Mouse (Mus musculus) heart, adult 18-20 months (tissue): ENCODE results near the gene Tent5b. TPM values are rescaled to one million over a fixed set of nuclear protein-coding genes. Genes with fewer than 3 reads are reported as not detected.

Experiments
- DNase-seq, 2 experiments: peaks; one replicate each; pipeline ENCODE4 v3.0.0; 2021 to 2022; ENCODE audit warnings: mixed read lengths in 1 of 2
- long read RNA-seq, 2 experiments: library from polyadenylated mRNA; stranded (forward); transcript quantifications; one replicate each; pipeline ENCODE4 v2.0.0; 2021
- total RNA-seq, 2 experiments: library from RNA; stranded (reverse); gene quantifications; 2 replicates each; pipeline ENCODE4 v1.2.3; 2021

The Tent5b gene
- total RNA-seq, result 1 to 10 TPM; 2.0 to 3.5 TPM
- long read RNA-seq, experiment 1, partial matches to known transcripts, result 0 of 1 reads
- long read RNA-seq, experiment 1, other reads (novel, unspliced or antisense), result 0 of 1 reads
- long read RNA-seq, experiment 2, partial matches to known transcripts, result 0 of 2 reads
- long read RNA-seq, experiment 2, other reads (novel, unspliced or antisense), result 0 of 2 reads

- DNase-seq, result peak; percentile 99
Observed at GRCm38 (mm10) chr4:133479458-133480184, at the start of gene Tent5b. Gene Tent5b (plus strand): TSS chr4:133480132.

DNA sequence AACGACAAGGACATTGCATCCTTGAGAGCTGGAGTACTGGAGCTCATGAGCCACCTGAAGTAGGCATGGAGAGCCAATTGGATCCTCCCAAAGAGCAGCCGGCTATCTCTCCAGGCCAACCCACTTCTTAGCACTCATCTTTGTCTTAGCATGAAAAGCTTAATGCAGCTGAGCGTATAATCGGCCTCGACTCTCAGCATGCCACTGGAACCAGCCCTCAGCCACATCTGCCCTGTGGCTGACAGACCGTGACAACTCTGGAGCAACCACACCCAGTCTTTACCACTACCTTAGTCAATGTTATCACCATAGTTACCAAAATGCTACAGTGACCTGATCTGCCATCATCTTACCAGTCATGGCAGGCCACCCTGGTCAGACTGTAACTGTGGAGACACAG lies 48.4 kb upstream of the Tent5b start:
- DNase-seq, result no peak

DNA sequence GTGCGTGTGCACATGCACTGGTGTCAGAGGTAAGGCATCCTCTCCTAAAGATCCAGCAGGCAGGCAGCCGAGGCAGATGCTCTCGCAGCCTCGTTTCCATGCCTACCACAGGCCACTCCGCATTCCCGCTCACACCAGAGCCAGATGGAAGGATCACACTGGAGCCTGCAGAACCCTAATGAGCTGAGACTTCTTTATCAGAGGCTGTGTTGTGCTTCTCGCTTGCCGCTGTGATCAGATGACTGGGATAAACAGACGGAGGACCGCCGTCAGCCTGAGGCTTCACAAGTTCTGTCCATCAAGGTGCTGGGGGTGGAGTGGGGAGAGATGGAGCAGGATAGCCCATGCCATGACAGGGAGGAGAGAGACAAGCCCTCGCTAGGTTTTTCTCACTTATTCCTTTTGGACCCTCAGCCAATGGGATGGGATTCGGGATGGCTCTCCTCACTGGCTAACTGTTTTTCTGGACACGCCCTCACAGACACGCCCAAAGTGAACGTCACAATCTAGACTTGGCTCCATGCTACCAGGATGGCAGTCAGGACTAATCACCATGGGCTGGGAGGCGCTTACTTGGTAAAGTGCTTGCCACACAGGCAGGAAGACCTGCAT lies 47.3 kb upstream of the Tent5b start:
- DNase-seq, result peak in 1 of 2 experiments; percentile 5

DNA sequence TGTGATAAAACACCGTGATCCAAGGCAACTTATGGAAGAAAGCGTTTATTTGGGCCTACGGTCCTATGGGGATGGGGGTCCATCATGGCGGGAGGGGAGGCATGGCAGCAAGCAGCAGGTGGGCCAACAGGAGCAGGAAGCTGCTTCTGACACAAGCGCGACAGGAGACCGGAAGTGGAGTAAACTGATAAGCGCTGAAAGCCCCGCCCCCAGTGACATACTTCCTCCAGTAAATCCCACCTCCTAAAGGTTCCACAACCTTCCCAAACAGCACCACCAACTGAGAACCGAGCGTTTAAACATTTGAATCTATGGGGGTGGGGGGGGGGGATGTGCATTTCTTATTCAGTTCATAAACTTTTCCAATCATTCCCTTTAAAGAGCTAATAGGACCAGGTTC lies 44.0 kb upstream of the Tent5b start:
- DNase-seq, result no peak

DNA sequence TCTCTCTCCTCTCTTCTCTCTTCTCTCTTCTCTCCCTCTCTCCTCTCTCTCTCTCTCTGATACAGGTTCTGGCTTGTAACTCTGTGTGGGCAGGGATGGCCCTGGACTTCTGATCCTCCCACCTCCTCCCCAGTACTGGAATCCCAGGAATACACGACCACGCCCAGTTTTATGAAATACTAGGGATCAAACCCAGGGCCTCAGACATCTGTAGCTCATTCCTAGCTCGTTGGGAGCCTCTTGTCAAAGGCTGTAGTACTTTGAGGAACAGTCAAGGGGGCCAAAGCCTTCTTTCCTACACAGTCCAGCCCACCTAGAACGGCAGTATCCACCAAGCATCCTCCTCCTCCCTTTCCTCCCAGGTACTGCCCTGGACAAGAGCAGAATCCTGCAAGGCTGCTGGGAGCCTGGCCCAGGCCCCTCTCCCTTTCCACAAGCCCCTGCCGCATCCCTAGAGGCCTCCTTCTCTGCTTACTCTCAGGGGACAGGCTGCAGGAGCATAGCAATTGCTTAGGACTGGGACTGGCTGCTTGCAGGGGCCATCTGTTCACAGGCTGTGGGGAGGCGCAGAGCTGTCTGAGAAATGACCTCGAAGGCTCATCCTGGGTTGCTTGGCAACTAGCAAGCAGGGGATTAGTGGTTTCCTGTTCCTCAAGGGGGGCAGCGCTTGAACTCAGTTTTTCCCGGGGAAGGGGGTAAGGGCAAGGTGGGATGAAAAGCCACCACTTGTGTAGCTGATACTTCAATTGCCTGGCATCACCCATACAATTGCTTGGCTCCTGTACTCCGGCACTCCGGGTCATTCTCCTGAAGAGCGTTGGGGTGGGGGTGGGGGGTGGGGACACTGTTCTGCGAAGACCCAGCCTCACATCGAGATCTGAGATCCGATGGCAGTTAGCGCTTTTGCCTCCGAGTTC lies 40.2 kb upstream of the Tent5b start:
- DNase-seq, result peak; percentile 30 to 38

DNA sequence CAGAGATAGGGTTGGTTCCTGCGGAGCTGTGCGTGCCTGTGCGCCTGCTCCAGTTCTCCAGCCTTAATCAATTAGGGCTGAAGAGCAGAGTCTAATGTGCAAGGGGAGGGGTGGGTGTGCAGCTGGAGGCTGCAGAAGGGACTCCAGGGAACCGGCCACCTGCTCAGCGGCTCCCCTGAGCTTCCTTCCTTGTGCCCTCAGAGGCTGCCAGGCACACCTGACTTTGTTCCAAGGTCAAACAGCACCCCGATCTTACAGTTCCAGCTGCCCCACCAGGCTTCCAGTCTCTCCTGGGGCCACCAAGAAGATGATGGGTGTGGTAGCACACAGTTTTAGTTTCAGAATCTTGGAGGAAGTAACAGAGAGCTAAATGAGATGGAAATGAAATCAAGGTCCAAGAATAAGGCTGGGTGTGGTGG lies 39.5 kb upstream of the Tent5b start:
- peak in 1 of 2 experiments; percentile 59 for DNase-seq

GRCm38 (mm10) chr4:133442194-133442593 lies 37.7 kb upstream of the Tent5b start:
- no peak for DNase-seq

- peak in 1 of 2 experiments; percentile 32 for DNase-seq
Observed at GRCm38 (mm10) chr4:133443085-133443484, 36.8 kb upstream of the Tent5b start.

- DNase-seq, result no peak
Observed at GRCm38 (mm10) chr4:133445727-133446126, 34.2 kb upstream of the Tent5b start.

GRCm38 (mm10) chr4:133447366-133447765 lies 32.6 kb upstream of the Tent5b start:
- DNase-seq, result no peak

DNA sequence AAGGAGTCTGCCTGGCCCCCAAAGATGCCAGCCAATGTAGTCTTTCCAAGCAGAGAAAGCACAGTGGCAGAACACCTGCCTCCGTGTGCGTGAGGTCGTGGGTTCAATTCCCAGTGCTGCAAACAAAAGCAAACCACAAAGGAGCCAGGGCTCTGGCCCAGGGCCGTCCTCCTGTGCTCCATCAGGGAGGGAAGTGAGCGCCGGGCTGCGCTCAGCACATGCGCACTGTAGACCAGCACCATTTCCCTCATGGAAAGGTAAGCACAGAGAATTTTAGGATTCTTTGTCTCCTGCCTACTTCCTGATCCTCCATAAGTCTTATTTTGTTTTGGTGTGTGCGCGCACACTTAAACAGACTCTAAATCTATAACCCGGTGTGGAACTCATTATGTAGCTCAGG lies 32.0 kb upstream of the Tent5b start:
- DNase-seq, result no peak

DNA sequence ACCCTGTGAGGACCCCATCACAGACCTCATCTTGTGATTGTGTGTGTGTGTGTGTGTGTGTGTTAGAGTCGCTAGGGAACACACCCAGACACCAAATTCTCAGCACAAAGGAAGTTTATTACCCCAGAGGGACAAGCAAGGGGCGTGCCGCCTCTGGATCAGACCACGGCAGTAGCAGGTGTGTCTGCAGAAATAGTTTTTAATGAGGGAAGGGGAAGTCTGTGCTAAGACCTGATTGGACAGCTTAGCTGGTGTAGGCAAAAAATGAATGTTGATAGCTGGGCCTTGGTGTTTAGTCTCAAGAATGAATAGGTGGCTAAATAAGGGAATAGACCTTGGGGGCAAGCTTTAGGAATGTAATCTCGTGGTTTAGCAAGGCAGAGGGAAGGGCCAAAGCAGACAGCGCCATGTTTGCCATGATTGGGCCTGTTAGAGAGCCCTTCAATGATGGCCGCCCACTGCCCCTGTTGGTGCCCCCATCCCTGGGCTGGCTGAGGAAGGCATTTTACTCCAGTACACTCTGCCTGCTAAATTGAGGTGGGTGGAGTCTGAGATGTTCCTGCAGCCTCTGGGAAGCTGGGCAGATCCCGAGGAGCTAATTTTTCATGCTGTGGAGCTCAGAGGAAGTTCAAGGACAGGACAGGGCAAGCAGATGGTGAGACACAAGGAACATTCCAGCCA lies 31.1 kb upstream of the Tent5b start:
- DNase-seq, result no peak

GRCm38 (mm10) chr4:133449726-133450125 lies 30.2 kb upstream of the Tent5b start:
- peak in 1 of 2 experiments; percentile 80 for DNase-seq

DNA sequence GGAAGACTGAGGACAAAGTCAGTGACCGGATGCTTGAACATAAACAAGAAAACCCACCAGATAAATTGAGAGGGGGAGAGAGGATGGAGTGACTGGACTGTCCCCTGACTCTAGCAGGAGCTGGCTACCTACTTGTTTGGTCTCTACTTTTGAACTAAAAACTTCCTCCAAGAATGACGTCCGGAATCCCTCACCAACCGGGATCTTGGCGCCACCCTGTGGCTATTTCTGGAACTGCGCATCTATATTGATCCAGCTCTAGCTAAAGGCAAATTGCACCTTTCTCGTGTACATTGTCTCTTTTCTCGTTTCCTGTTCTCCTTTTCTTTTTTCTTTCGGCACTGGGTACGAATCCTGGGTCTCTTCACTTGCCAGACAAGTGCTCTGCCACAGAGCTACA lies 28.4 kb upstream of the Tent5b start:
- DNase-seq, result peak; percentile 76 to 97

- DNase-seq, result no peak
Observed at GRCm38 (mm10) chr4:133452433-133452832, 27.5 kb upstream of the Tent5b start.

- no peak for DNase-seq
Observed at GRCm38 (mm10) chr4:133458044-133458443, 21.9 kb upstream of the Tent5b start.

DNA sequence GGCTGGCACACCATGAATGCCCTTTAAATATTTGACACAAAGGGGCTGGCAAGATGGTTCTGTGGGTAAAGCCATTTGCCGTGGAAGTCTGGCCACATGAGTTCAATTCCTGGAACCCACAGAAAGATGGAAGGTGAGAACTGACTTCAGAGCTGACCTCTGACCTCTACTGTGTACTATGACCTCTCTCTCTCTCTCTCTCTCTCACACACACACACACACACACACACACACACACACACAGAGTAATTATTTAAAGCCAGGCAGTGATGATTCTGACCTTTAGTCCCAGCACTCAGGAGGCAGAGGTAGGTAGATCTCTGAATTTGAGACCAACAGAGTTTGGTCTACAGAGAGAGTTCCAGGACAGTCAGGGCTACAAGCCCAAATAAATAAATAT lies 19.9 kb upstream of the Tent5b start:
- DNase-seq, result no peak

DNA sequence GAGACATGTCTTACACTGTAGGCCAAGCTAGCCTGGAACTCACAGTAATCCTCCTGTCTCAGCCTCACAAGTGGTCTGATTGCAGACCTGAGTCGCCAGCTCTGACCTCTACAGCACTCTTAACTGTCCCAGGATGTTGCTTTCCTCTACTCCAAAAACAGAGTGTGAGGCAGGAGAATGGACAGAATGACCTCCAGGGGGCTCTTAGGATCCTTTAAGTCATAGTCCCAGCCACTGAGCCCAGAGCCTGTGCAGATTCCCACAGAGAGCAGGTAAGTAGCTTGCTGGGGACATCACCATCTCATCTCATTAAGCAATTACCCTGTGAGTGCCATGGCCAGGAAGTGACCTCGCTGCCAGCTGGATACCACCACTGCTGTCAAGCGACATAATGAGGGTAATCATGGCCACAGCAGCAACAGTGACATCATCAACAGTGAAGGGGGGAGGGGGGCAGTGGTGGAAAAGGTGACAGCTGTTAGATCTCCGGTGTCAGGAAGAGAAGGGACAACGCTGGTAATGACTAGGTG lies 19.1 kb upstream of the Tent5b start:
- DNase-seq, result no peak

DNA sequence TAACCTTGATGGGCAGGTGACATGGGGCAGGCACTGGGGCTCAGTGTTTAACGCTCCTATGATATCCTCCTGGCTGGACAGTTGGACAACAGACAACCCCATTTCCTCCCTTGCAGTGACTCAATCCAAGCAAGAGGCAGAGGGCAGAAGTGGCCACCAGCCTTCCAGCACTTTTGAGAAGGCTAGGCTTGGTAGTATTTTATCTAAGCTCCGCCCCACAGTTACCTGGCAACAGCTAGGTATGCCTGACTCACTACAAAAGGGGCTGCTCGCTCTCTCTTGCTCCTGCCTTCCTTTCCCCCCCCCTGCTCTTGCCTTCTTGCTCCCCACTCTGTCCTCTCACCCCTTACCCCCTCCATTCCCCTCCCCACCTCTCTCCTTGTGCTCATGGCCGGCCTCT lies 18.6 kb upstream of the Tent5b start:
- no peak for DNase-seq

- peak; percentile 60 to 71 for DNase-seq
Observed at GRCm38 (mm10) chr4:133463184-133463583, 16.7 kb upstream of the Tent5b start.

DNA sequence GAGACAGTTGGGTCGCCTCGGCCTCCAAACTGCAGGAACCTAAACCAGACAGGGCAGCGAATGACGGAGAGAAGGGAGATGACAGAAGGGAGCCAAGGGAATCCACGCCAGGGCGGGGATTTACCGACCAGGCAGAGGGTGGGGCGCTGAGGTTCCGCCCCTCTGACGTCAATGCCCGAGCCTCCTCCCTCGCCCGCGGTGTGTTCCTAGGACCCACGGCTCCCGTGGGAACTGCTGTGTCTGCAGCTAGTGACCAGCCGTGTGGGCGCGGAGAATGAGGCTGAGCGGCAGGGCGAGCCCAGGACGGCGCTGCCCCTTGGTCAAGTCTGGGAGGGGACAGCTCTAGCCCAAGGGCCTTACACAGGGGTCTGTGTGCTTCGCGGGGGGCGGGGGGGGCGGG lies 11.9 kb upstream of the Tent5b start:
- peak; percentile 90 to 91 for DNase-seq

- DNase-seq, result peak in 1 of 2 experiments; percentile 44
Observed at GRCm38 (mm10) chr4:133469122-133469521, 10.8 kb upstream of the Tent5b start.
